Mouse (Mus musculus) kidney, adult 2 months (tissue): Measurements from ENCODE around the gene Pcdh11x.

Source experiments
- CTCF ChIP-seq: fragments of 200-500 bp; conservative IDR thresholded peaks from 2 replicates; pipeline ENCODE4 v1.5.1; 2011; ENCODE audit warnings: low read depth, mild to moderate bottlenecking, control low read depth, low read length, moderate library complexity, mixed read lengths; ENCODE audit not compliant: insufficient read depth, insufficient read length
- POLR2A ChIP-seq: fragments of 200-500 bp; IDR thresholded peaks from one replicate; pipeline ENCODE4 v1.6.1; 2011; ENCODE audit warnings: low read depth, low read length, control low read depth

DNA sequence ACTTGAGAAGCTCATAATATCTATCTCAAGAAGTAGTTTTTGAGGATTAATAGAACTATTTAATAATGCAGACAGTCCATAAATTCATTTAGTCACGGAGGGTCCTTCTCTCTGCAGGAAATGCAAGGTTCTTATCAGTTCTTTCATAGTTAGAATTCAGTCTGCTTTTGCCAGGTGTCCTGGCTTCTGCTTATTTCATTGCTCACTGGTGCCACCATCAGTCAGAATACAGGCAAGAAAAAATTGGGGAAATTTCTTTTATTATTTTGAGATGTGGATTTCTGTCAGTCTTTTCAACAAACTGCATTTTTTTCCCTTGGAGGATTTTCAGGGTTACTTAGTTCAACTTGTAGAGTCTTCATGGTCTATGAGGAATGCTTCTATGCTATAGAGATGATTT is 2.6 kb upstream of the Pcdh11x start:
- TF ChIP-seq CTCF = no peak
- no peak for TF ChIP-seq POLR2A
